Mouse (Mus musculus) CD8-positive naive resting alpha-beta T cell, adult 2 months (primary cell): ENCODE measurements around the gene Serinc2.

Source experiments
- DNase-seq, 2 experiments: peaks; one replicate each; pipeline ENCODE4 v3.0.0; 2022; ENCODE audit warnings: low read depth in 2 of 2, low spot score in 2 of 2

The Serinc2 gene

GRCm38 (mm10) chr4:130298877-130299628 is 20.0 kb upstream of the Serinc2 start:
- DNase-seq, result no peak

DNA sequence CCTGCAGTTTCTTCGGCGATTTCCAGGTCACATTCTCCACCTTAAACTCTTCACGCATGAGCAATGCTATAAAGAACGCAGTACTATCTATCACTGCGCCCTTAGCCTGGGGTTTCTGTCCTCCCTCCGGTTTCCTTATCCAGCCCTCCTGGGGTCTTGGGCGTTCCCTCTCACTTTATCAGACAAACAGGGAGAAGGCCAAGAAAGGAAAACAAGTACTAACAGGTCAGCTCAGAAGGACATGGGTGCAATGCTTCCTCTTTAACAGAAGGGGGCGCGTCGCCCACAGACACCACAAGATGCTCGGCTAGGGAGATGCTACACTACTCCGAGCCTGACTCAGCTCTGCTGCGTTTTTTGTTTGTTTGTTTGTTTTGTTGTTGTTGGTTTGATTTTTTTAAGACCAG is 18.1 kb upstream of the Serinc2 start:
- DNase-seq, result no peak

GRCm38 (mm10) chr4:130296243-130296965 is 17.4 kb upstream of the Serinc2 start:
- no peak for DNase-seq

DNA sequence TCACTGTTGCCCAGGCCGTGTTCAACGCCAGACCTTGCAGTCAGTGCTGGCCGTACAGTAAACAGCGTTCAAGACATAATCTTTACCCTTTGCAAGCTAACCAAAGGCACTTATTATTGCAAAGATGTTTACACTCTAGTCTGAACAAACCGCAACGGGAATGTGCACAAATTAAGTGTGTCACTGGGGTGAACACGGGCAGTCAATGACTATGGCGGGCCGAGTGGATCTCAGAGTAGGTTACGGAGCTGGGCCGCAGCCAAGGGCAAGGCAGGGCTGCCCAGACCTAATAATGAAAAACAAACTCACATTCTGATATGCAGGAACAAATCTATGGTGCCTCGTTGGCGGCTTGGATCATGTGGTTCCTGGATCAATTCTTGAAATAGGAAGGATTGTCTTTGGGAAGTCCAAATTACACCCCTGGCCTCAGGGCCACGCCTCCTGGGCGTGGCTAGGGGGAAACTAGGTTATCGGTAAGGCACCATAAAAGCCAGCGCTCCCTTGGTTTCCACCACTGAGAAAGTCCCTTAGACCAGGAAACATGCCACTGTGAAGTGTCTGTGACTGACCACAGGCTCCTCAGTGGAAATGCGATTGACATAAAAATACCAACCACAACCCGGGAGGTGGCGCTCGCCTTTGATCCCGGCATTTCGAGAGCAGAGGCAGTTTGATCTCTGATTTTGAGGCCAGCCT is 16.2 kb upstream of the Serinc2 start:
- no peak for DNase-seq

- DNase-seq, result no peak
Measured at GRCm38 (mm10) chr4:130294513-130294912, 15.5 kb upstream of the Serinc2 start.

GRCm38 (mm10) chr4:130292271-130292670 is 13.3 kb upstream of the Serinc2 start:
- peak; percentile 56 to 61 for DNase-seq

GRCm38 (mm10) chr4:130289824-130290223 is 10.8 kb upstream of the Serinc2 start:
- DNase-seq, result no peak

- DNase-seq, result no peak
Measured at GRCm38 (mm10) chr4:130286531-130286930, 7.5 kb upstream of the Serinc2 start.

- DNase-seq, result no peak
Measured at GRCm38 (mm10) chr4:130283826-130284225, 4.8 kb upstream of the Serinc2 start.

DNA sequence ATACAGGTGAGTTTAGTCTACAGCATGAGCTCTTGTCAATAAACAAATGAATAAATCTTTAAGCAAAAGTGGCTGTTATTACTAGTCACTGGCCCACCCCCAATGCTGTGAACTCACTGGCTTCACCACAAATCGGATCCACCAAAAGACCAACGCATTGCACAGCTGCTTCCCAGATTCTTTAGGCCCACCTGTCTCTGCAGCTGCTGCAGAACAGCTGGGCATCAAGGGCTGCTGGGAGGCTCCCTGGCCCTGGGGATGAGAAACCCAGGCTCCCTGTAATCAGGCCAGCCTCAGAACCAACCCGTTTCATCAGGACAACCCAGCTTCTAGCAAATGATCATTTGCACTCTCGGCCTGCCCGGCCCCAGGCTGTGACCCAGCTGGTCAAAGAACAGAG is 3.9 kb upstream of the Serinc2 start:
- no peak for DNase-seq

DNA sequence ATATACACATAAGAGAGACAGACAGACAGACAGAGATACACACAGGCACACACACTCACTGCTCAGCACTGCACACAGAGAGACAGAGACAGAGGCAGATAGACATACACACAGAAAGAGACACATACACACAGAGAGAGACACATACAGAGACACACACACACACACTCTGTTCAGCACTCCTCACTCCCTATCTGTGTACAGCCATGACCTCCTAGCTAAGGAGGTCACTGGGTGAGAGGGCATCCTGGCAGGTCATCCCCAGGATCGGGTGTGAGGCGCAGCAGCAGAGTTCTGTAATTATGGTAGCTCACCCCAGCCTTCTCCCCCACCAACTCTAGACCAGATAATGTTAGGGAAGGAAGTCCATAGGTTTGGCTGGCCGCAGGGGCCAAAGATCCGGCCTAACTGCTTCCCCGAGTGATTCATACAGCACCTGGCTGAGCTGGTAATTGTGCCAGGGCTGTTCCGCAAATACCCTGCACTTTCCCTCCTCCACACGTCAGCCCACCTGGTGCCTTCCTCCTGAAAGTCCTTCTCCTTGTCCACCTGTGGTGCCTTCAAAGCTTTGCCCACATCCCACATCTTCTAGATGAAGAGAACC is 2.3 kb downstream of the Serinc2 start:
- DNase-seq, result no peak

DNA sequence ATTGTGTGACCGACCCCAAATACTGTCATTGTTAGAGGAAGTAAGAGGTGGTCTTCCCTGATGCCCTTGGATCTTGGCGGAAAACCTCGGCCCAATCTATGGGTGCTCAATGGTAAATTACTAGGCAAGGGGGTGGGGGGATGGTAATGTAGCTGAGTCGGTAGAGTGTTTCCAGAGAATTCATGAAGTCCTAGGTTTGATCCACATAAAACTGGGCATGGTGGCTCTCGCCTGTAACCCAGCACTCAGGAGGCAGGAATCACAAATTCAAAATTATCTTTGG is 3.2 kb downstream of the Serinc2 start:
- no peak for DNase-seq

GRCm38 (mm10) chr4:130275016-130275822 is 3.8 kb downstream of the Serinc2 start:
- no peak for DNase-seq

DNA sequence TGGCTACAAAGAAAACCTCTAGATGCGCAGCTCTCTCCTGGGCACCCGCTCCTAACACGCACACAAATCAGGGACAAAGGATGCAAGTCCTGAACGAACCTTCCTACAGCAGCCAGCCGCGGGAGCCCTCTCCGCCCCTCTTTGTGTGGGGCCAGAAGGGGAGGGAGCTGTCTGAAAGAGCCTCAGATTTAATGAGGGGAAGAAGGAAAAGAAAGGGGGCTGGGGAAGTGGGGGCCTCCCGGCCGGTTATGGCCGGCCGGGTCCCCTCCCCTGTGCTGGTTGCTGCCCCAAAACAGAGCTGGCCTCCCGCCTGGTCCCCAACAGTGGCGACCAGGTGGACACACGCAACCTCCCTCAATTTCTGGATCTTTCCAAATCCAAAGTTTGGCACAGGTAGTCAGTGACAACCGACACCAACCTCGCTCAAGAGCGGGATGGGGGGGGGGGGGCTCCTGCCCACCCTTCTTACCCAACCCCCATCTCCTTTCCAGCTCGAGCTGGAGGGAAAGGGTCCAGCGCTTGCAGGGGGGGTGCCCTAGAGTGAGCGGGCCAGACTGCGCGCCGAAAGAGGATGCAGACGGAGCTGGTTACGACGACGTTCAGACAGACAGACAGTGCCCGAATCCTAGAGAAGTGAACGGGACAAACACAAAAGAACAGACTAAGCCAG is 4.5 kb downstream of the Serinc2 start:
- DNase-seq, result no peak

DNA sequence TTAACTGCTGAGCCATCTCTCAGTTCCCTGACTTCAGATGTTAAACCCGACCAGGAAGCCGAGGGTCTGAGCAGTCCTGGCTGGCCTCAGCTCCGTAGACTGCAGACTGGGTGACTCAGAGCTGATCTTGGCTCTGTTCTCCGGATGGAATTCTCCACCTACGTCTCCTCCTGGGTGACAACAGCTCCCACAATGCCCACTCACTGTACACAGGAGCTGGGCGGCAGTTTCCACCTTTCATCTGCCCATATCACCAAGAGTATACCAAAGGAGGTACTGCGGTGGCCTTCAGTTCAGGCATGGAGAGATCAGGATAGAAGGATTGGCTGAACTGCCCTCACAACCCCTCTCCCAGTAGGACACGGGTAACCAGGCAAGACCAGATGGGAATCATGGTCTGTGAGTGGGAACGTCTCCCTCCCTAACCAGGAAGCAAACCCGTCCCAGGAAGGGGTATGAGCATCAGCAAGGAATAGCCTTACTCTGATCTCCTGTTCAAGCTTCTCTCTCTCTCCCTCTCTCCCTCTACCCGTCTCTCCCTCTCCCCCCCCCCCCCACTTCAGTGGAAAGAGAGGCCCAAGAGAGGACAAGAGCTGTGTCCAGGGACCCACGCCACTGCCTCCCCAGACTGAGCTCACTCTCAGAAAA is 5.2 kb downstream of the Serinc2 start:
- DNase-seq, result no peak

GRCm38 (mm10) chr4:130270611-130271347 is 8.2 kb downstream of the Serinc2 start:
- no peak for DNase-seq

DNA sequence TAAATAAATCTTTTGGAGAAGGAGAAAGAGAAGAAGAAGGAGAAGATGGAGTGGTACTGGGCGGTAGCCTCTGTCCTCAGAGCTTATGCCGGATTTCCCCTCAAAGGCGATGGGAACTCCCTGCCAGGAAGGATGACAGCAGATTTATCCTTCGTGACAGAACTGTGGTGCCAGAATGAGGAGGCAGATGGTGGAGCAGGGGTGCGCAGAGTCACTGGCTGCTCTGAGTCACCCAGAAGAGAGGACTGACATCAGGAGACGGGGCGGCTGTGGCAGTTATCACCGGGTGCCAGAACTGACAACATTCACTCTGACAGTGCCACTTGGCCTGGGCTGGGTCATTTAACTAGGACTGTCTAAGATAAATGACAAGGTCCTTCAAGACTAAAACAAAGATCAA is 8.9 kb downstream of the Serinc2 start:
- no peak for DNase-seq

DNA sequence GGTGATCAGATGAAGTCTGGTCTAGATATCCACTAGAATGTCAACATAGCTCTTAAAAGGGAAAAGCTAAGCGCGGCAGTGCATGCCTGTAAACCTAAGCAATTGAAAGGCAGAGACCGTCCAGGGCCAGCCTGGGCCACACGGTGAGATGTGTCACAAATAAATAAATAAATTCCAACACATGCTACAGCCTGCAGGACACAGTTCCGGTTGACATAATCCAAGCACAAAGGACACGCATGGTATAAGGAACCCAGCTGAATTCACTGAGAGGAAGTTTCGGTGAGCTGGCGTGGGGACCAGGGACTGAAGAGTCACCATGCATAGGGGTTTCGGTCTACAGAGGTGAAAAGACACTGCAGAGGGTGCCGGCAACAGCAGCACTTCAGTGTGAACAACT is 10.3 kb downstream of the Serinc2 start:
- DNase-seq, result no peak

DNA sequence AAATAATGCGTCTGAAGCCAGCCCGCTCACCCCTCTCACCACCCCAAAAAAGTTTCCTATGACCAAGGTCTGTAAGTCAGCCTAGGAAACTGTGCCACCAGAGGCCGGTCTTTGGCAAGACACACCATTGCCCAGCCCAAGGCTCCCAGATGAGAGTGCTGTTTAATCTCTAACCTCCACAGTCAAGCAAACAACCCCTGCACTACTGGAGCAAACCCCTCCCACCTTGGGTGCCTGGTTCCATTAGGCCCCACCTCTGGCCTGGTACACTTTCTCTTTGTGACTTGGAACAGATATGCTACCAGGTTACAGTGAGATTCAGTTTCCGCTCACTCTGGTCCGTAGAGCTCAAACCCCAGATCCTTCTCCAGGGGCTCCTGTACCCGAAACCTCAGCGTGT is 11.9 kb downstream of the Serinc2 start:
- no peak for DNase-seq
